Mouse (Mus musculus): ENCODE results near the gene Ttc9b. TPM values are rescaled to one million over a fixed set of nuclear protein-coding genes. Genes with fewer than 3 reads are reported as not detected.

Gene Ttc9b
- polyA plus RNA-seq, 1 experiment from 2014 or later: 12.6 TPM

- Histone ChIP-seq H3K27ac (ENCODE audit: low read depth, low read length) (no peak overlapping the region), H3K36me3 (ENCODE audit: control insufficient read depth, insufficient read depth, low read length) (no peaks in the 10 kb centered on the region), H3K4me3 (ENCODE audit: low read depth, low read length) (peak overlapping the region; percentile 30; the same call in 1 of the 2 replicates), H3K4me1 (replicated peaks; ENCODE audit: control insufficient read depth, insufficient read depth, low read length) (0 out of 2 replicates have a peak, but pooled peaks cover 2% of the 10 kb centered on the region), H3K27me3 (ENCODE audit: control insufficient read depth, insufficient read depth, low read length) (no peaks in the 10 kb centered on the region), H3K9me3 (ENCODE audit: control insufficient read depth, low read length) (no peaks in the 10 kb centered on the region), H3K4me2 (ENCODE audit: low read depth, low read length, severe bottlenecking) (no peak overlapping the region), H3K9ac (ENCODE audit: low read length) (no peak overlapping the region)
- 75% methylated on average over 3 of the region's 3 CpGs for WGBS
- no peak for ATAC-seq (replicated peaks; ENCODE audit: low FRiP score)
- DNase-seq (ENCODE audit: low spot score): no peak
Observed at GRCm38 (mm10) chr7:27687836-27688235, 34.1 kb downstream of the Ttc9b start.

- ATAC-seq (replicated peaks; ENCODE audit: low FRiP score) (no peak), DNase-seq (ENCODE audit: low spot score) (no peak)
- Histone ChIP-seq H3K4me1 (replicated peaks; ENCODE audit: control insufficient read depth, insufficient read depth, low read length) (0 out of 2 replicates have a peak, but pooled peaks cover 2% of the 10 kb centered on the region), H3K36me3 (ENCODE audit: control insufficient read depth, insufficient read depth, low read length) (no peaks in the 10 kb centered on the region), H3K27ac (ENCODE audit: low read depth, low read length) (0 out of 2 replicates have a peak overlapping the region, but pooled peaks have one; percentile 1), H3K4me3 (ENCODE audit: low read depth, low read length) (peak overlapping the region; percentile 30), H3K4me2 (ENCODE audit: low read depth, low read length, severe bottlenecking) (peak overlapping the region; percentile 53), H3K9me3 (ENCODE audit: control insufficient read depth, low read length) (no peaks in the 10 kb centered on the region), H3K9ac (ENCODE audit: low read length) (peak overlapping the region; percentile 58), H3K27me3 (ENCODE audit: control insufficient read depth, insufficient read depth, low read length) (no peaks in the 10 kb centered on the region)
- 40% methylated on average over 14 of the region's 14 CpGs for WGBS
Observed at GRCm38 (mm10) chr7:27688246-27688788, 34.6 kb downstream of the Ttc9b start.

GRCm38 (mm10) chr7:27688815-27689612 lies 35.3 kb downstream of the Ttc9b start, which contains the start of gene Zfp607b:
Zfp607b (plus strand) TSS chr7:27689340.
- WGBS: under 1% methylated on average over 19 of the region's 19 CpGs

GRCm38 (mm10) chr7:27691076-27691475 lies 37.4 kb downstream of the Ttc9b start:
- Histone ChIP-seq H3K4me2 (ENCODE audit: low read depth, low read length, severe bottlenecking) (no peak overlapping the region), H3K4me3 (ENCODE audit: low read depth, low read length) (no peak overlapping the region), H3K36me3 (ENCODE audit: control insufficient read depth, insufficient read depth, low read length) (no peaks in the 10 kb centered on the region), H3K9ac (ENCODE audit: low read length) (no peak overlapping the region), H3K27me3 (ENCODE audit: control insufficient read depth, insufficient read depth, low read length) (no peaks in the 10 kb centered on the region), H3K27ac (ENCODE audit: low read depth, low read length) (no peak overlapping the region), H3K9me3 (ENCODE audit: control insufficient read depth, low read length) (no peaks in the 10 kb centered on the region), H3K4me1 (replicated peaks; ENCODE audit: control insufficient read depth, insufficient read depth, low read length) (0 out of 2 replicates have a peak, but pooled peaks cover 2% of the 10 kb centered on the region)
- 40% methylated on average over 5 of the region's 5 CpGs for WGBS
- DNase-seq (ENCODE audit: low spot score) (peak; percentile 79), ATAC-seq (replicated peaks; ENCODE audit: low FRiP score) (no peak)

More at GRCm38 (mm10) chr7:27688815-27689612, 35.3 kb downstream of the Ttc9b start, which contains the start of gene Zfp607b:
- ATAC-seq (replicated peaks; ENCODE audit: low FRiP score) (peak; percentile 96), DNase-seq (ENCODE audit: low spot score) (peak; percentile 92)
- peak within 1 kb of the TSS; percentile 58 for H3K9ac ChIP-seq (ENCODE audit: low read length)
- H3K4me2 ChIP-seq (ENCODE audit: low read depth, low read length, severe bottlenecking): peak within 1 kb of the TSS; percentile 53
- no peaks in the 10 kb centered on the region for H3K9me3 ChIP-seq (ENCODE audit: control insufficient read depth, low read length)
- H3K27me3 ChIP-seq (ENCODE audit: control insufficient read depth, insufficient read depth, low read length): no peaks in the 10 kb centered on the region
- no peaks in the 10 kb centered on the region for H3K36me3 ChIP-seq (ENCODE audit: control insufficient read depth, insufficient read depth, low read length)
- 0 out of 2 replicates have a peak, but pooled peaks cover 2% of the 10 kb centered on the region for H3K4me1 ChIP-seq (replicated peaks; ENCODE audit: control insufficient read depth, insufficient read depth, low read length)
- 0 out of 2 replicates have a peak within 1 kb of the TSS, but pooled peaks have one; percentile 1 for H3K27ac ChIP-seq (ENCODE audit: low read depth, low read length)
- peak within 1 kb of the TSS; percentile 30 for H3K4me3 ChIP-seq (ENCODE audit: low read depth, low read length)

GRCm38 (mm10) chr7:27696711-27697110 lies 43.0 kb downstream of the Ttc9b start:
- Histone ChIP-seq H3K4me2 (ENCODE audit: low read depth, low read length, severe bottlenecking) (no peak overlapping the region), H3K9ac (ENCODE audit: low read length) (no peak overlapping the region), H3K27ac (ENCODE audit: low read depth, low read length) (no peak overlapping the region), H3K4me1 (replicated peaks; ENCODE audit: control insufficient read depth, insufficient read depth, low read length) (no peaks in the 10 kb centered on the region), H3K9me3 (ENCODE audit: control insufficient read depth, low read length) (no peaks in the 10 kb centered on the region), H3K36me3 (ENCODE audit: control insufficient read depth, insufficient read depth, low read length) (no peaks in the 10 kb centered on the region), H3K4me3 (ENCODE audit: low read depth, low read length) (no peak overlapping the region), H3K27me3 (ENCODE audit: control insufficient read depth, insufficient read depth, low read length) (no peaks in the 10 kb centered on the region)
- DNase-seq (ENCODE audit: low spot score) (no peak), ATAC-seq (replicated peaks; ENCODE audit: low FRiP score) (no peak)
- WGBS: 23% methylated on average over 3 of the region's 3 CpGs

Other genes with a start within 250 kb of the Ttc9b start
- gene Sptbn4, start 206.2 kb upstream of the Ttc9b start, polyA plus RNA-seq (2014; fragmentation: Nextera tagmentation; extraction: Ambion mirVana): 0.19 and 0.28 TPM in 2 replicates
- gene Blvrb, start 205.9 kb upstream of the Ttc9b start, polyA plus RNA-seq (2014; fragmentation: Nextera tagmentation; extraction: Ambion mirVana): 34.4 and 38.0 TPM in 2 replicates
- gene Sertad3, start 180.1 kb upstream of the Ttc9b start, polyA plus RNA-seq (2014; fragmentation: Nextera tagmentation; extraction: Ambion mirVana): 23.0 and 23.4 TPM in 2 replicates
- 16.3 and 18.2 TPM in 2 replicates for gene Sertad1, start 167.0 kb upstream of the Ttc9b start, polyA plus RNA-seq (2014; fragmentation: Nextera tagmentation; extraction: Ambion mirVana)
- gene Prx, start 154.6 kb upstream of the Ttc9b start, polyA plus RNA-seq (2014; fragmentation: Nextera tagmentation; extraction: Ambion mirVana): 1.2 and 1.3 TPM in 2 replicates
- gene Hipk4, start 130.6 kb upstream of the Ttc9b start, polyA plus RNA-seq (2014; fragmentation: Nextera tagmentation; extraction: Ambion mirVana): 0.52 and 0.93 TPM in 2 replicates
- gene Pld3, start 100.7 kb upstream of the Ttc9b start, polyA plus RNA-seq (2014; fragmentation: Nextera tagmentation; extraction: Ambion mirVana): 52.1 and 56.4 TPM in 2 replicates
- gene 2310022A10Rik, start 100.7 kb upstream of the Ttc9b start, polyA plus RNA-seq (2014; fragmentation: Nextera tagmentation; extraction: Ambion mirVana): 34.0 and 34.1 TPM in 2 replicates
- 72.3 and 75.2 TPM in 2 replicates for gene Akt2, start 62.4 kb upstream of the Ttc9b start, polyA plus RNA-seq (2014; fragmentation: Nextera tagmentation; extraction: Ambion mirVana)
- 10.3 and 12.5 TPM in 2 replicates for gene Map3k10, start 20.7 kb downstream of the Ttc9b start, polyA plus RNA-seq (2014; fragmentation: Nextera tagmentation; extraction: Ambion mirVana)
- gene Zfp607b, start 35.4 kb downstream of the Ttc9b start, polyA plus RNA-seq (2014; fragmentation: Nextera tagmentation; extraction: Ambion mirVana): 7.8 and 10.3 TPM in 2 replicates
- gene Zfp60, start 77.5 kb downstream of the Ttc9b start, polyA plus RNA-seq (2014; fragmentation: Nextera tagmentation; extraction: Ambion mirVana): 93.9 and 94.3 TPM in 2 replicates
- gene Zfp626, start 153.3 kb downstream of the Ttc9b start, polyA plus RNA-seq (2014; fragmentation: Nextera tagmentation; extraction: Ambion mirVana): 3.1 and 3.3 TPM in 2 replicates
- gene Zfp59, start 184.7 kb downstream of the Ttc9b start, polyA plus RNA-seq (2014; fragmentation: Nextera tagmentation; extraction: Ambion mirVana): 12.8 and 13.9 TPM in 2 replicates
- gene Zfp607a, start 203.6 kb downstream of the Ttc9b start, polyA plus RNA-seq (2014; fragmentation: Nextera tagmentation; extraction: Ambion mirVana): 4.4 and 4.7 TPM in 2 replicates

All from forebrain, embryonic 11.5 days (tissue).